Mouse (Mus musculus) forebrain, embryonic 11.5 days (tissue): ENCODE results near the gene Vmn1r9. TPM values are rescaled to one million over a fixed set of nuclear protein-coding genes. Genes with fewer than 3 reads are reported as not detected.
"Not testable (repeated sequence)": the region's sequence is repeated elsewhere in the genome, so short reads cannot be mapped to it uniquely, and the experiment has no call there.

Source experiments
- ATAC-seq: fragments of 200-750 bp; cut with Nextera tagmentation; replicated peaks from 2 replicates; pipeline ENCODE4 v1.8.0; 2017; ENCODE audit warnings: moderate TSS enrichment; ENCODE audit not compliant: low FRiP score
- DNase-seq: peaks from one replicate; pipeline ENCODE4 v3.0.0-alpha.2; 2017; ENCODE audit warnings: low spot score
- H3K27ac ChIP-seq: fragments of 300-500 bp; sonication (generic); 2 replicates; pipeline ENCODE4 v1.5.1; 2014; ENCODE audit warnings: low read depth, low read length
- H3K27me3 ChIP-seq: fragments of 300-500 bp; sonication (generic); 2 replicates; pipeline ENCODE4 v1.6.1; 2014; ENCODE audit warnings: mild to moderate bottlenecking, low read length, mixed read lengths; ENCODE audit not compliant: control insufficient read depth, insufficient read depth
- H3K36me3 ChIP-seq: fragments of 300-500 bp; sonication (generic); 2 replicates; pipeline ENCODE4 v1.6.1; 2014; ENCODE audit warnings: mild to moderate bottlenecking, low read length, moderate library complexity, mixed read lengths; ENCODE audit not compliant: control insufficient read depth, insufficient read depth
- H3K4me1 ChIP-seq: fragments of 300-500 bp; sonication (generic); replicated peaks from 2 replicates; pipeline ENCODE4 v1.6.1; 2014; ENCODE audit warnings: low read length, mixed read lengths; ENCODE audit not compliant: control insufficient read depth, insufficient read depth
- H3K4me2 ChIP-seq: fragments of 300-500 bp; sonication (generic); 2 replicates; pipeline ENCODE4 v1.6.1; 2014; ENCODE audit warnings: low read depth, mild to moderate bottlenecking, low read length, moderate library complexity, mixed read lengths; ENCODE audit not compliant: severe bottlenecking
- H3K4me3 ChIP-seq: fragments of 300-500 bp; sonication (generic); 2 replicates; pipeline ENCODE4 v1.5.1; 2014; ENCODE audit warnings: low read depth, low read length
- H3K9ac ChIP-seq: fragments of 300-500 bp; sonication (generic); 2 replicates; pipeline ENCODE4 v1.6.1; 2014; ENCODE audit warnings: low read length
- H3K9me3 ChIP-seq: fragments of 300-500 bp; sonication (generic); 2 replicates; pipeline ENCODE4 v1.6.1; 2016; ENCODE audit warnings: low read length, mixed read lengths; ENCODE audit not compliant: control insufficient read depth
- WGBS: fragments of 180-500 bp; shearing (Covaris S2); extraction: QIAGEN DNeasy Blood & Tissue Kit; methylation state at CpG from one replicate; pipeline ENCODE4 v1.1.7; 2014; 5-methylcytosine and 5-hydroxymethylcytosine counted together
- polyA plus RNA-seq: library from polyadenylated mRNA; unstranded; fragments of >200 nt; fragmentation: Nextera tagmentation; extraction: Ambion mirVana; gene quantifications from 2 replicates; pipeline ENCODE4 v1.2.1, GENCODE M21; 2014

Vmn1r9 gene
- polyA plus RNA-seq: not detected in 2 replicates

GRCm38 (mm10) chr6:57066487-57066886 lies at the start of gene Vmn1r9:
Vmn1r9 (plus strand) TSS chr6:57066787.
- no peak for ATAC-seq
- 81% methylated on average over 2 of the region's 2 CpGs for whole genome bisulfite sequencing

GRCm38 (mm10) chr6:57025224-57025623 lies 41.4 kb upstream of the Vmn1r9 start, which contains the start of gene Vmn1r7:
Vmn1r7 (minus strand) TSS chr6:57025324.
- H3K27me3 ChIP-seq, H3K4me3 ChIP-seq, H3K4me2 ChIP-seq, DNase-seq, ATAC-seq, H3K4me1 ChIP-seq, H3K9me3 ChIP-seq, H3K9ac ChIP-seq, H3K27ac ChIP-seq, H3K36me3 ChIP-seq: not testable (repeated sequence)
- WGBS: 91% methylated on average over 2 of the region's 2 CpGs

More at GRCm38 (mm10) chr6:57066487-57066886, at the start of gene Vmn1r9:
- Histone ChIP-seq H3K27ac (no peak within 1 kb of the TSS), H3K27me3 (no peaks in the 10 kb centered on the region), H3K9ac (no peak within 1 kb of the TSS), H3K4me2 (no peak within 1 kb of the TSS), H3K4me1 (no peaks in the 10 kb centered on the region), H3K9me3 (no peaks in the 10 kb centered on the region), H3K4me3 (no peak within 1 kb of the TSS), H3K36me3 (no peaks in the 10 kb centered on the region)
- DNase-seq: no peak

- DNase-seq: no peak
- Histone ChIP-seq H3K27me3 (no peaks in the 10 kb centered on the region), H3K36me3 (no peaks in the 10 kb centered on the region), H3K9ac (no peak within 1 kb of the TSS), H3K4me2 (no peak within 1 kb of the TSS), H3K4me3 (no peak within 1 kb of the TSS), H3K4me1 (no peaks in the 10 kb centered on the region), H3K27ac (no peak within 1 kb of the TSS), H3K9me3 (no peaks in the 10 kb centered on the region)
- no peak for ATAC-seq
Observed at GRCm38 (mm10) chr6:57031984-57032383, 34.6 kb upstream of the Vmn1r9 start, which contains the start of gene Vmn1r8. Vmn1r8 (plus strand) TSS chr6:57032284.

- WGBS: 93% methylated on average over 2 of the region's 2 CpGs
- no peaks in the 10 kb centered on the region for H3K4me1 ChIP-seq
Observed at GRCm38 (mm10) chr6:57034674-57035073, 31.9 kb upstream of the Vmn1r9 start.

GRCm38 (mm10) chr6:57063730-57064129 lies 2.9 kb upstream of the Vmn1r9 start:
- DNase-seq: no peak
- H3K27me3 ChIP-seq: no peaks in the 10 kb centered on the region

More at GRCm38 (mm10) chr6:57034674-57035073, 31.9 kb upstream of the Vmn1r9 start:
- Histone ChIP-seq H3K9me3 (no peaks in the 10 kb centered on the region), H3K4me2 (no peak overlapping the region), H3K27ac (no peak overlapping the region), H3K36me3 (no peaks in the 10 kb centered on the region), H3K27me3 (no peaks in the 10 kb centered on the region), H3K4me3 (no peak overlapping the region), H3K9ac (no peak overlapping the region)
- ATAC-seq (no peak), DNase-seq (no peak)

GRCm38 (mm10) chr6:57106358-57106757 lies 39.8 kb downstream of the Vmn1r9 start:
- H3K27ac ChIP-seq: no peak overlapping the region
- H3K9me3 ChIP-seq: no peaks in the 10 kb centered on the region
- WGBS: 62% methylated on average over 1 of the region's 1 CpGs
- ATAC-seq (no peak), DNase-seq (no peak)
- no peak overlapping the region for H3K4me3 ChIP-seq
- H3K36me3 ChIP-seq: no peaks in the 10 kb centered on the region
- no peak overlapping the region for H3K4me2 ChIP-seq
- H3K4me1 ChIP-seq: no peaks in the 10 kb centered on the region
- no peak overlapping the region for H3K9ac ChIP-seq
- no peaks in the 10 kb centered on the region for H3K27me3 ChIP-seq

More at GRCm38 (mm10) chr6:57063730-57064129, 2.9 kb upstream of the Vmn1r9 start:
- Histone ChIP-seq H3K4me3 (no peak overlapping the region), H3K9me3 (no peaks in the 10 kb centered on the region), H3K9ac (no peak overlapping the region), H3K36me3 (no peaks in the 10 kb centered on the region), H3K27ac (no peak overlapping the region), H3K4me2 (no peak overlapping the region), H3K4me1 (no peaks in the 10 kb centered on the region)
- no peak for ATAC-seq

GRCm38 (mm10) chr6:57109154-57109553 lies 42.6 kb downstream of the Vmn1r9 start, which contains the start of gene Vmn1r10:
Vmn1r10 (plus strand) TSS chr6:57109454.
- ATAC-seq (no peak), DNase-seq (no peak)
- Histone ChIP-seq H3K27me3 (no peaks in the 10 kb centered on the region), H3K4me2 (no peak within 1 kb of the TSS), H3K27ac (no peak within 1 kb of the TSS), H3K9me3 (no peaks in the 10 kb centered on the region), H3K4me1 (no peaks in the 10 kb centered on the region), H3K4me3 (no peak within 1 kb of the TSS), H3K36me3 (no peaks in the 10 kb centered on the region), H3K9ac (no peak within 1 kb of the TSS)
- 86% methylated on average over 3 of the region's 3 CpGs for WGBS

Other genes starting within 250 kb of the Vmn1r9 start
- gene Fkbp9, start 234.7 kb upstream of the Vmn1r9 start, polyA plus RNA-seq: 56.7 and 64.6 TPM in 2 replicates
- 67.2 and 75.4 TPM in 2 replicates for gene Nt5c3, start 142.9 kb upstream of the Vmn1r9 start, polyA plus RNA-seq
- gene Vmn1r4, start 142.8 kb upstream of the Vmn1r9 start, polyA plus RNA-seq: 0.27 and 0.68 TPM in 2 replicates
- not detected in 2 replicates for gene Vmn1r5, start 96.5 kb upstream of the Vmn1r9 start, polyA plus RNA-seq
- gene Vmn1r6, start 69.5 kb upstream of the Vmn1r9 start, polyA plus RNA-seq: not detected in 2 replicates
- gene Vmn1r7, start 41.5 kb upstream of the Vmn1r9 start, polyA plus RNA-seq: not detected in 2 replicates
- not detected in 2 replicates for gene Vmn1r8, start 34.5 kb upstream of the Vmn1r9 start, polyA plus RNA-seq
- not detected in 2 replicates for gene Vmn1r10, start 42.7 kb downstream of the Vmn1r9 start, polyA plus RNA-seq
- gene Vmn1r11, start 66.7 kb downstream of the Vmn1r9 start, polyA plus RNA-seq: not detected in 2 replicates
- not detected in 2 replicates for gene Vmn1r12, start 90.1 kb downstream of the Vmn1r9 start, polyA plus RNA-seq
- gene Vmn1r13, start 136.5 kb downstream of the Vmn1r9 start, polyA plus RNA-seq: not detected in 2 replicates
- gene Vmn1r14, start 164.9 kb downstream of the Vmn1r9 start, polyA plus RNA-seq: not detected in 2 replicates
- not detected in 2 replicates for gene Vmn1r15, start 191.2 kb downstream of the Vmn1r9 start, polyA plus RNA-seq